Mouse (Mus musculus): Measurements from ENCODE around the gene Clstn1. TPM values are rescaled to one million over a fixed set of nuclear protein-coding genes. Genes with fewer than 3 reads are reported as not detected.

Clstn1 gene
- total and polyA plus RNA-seq, 3 experiments, result 6.1 to 26.6 TPM; not detected in 1

GRCm38 (mm10) chr4:149541935-149542334, 44.3 kb upstream of the Clstn1 start:
- Histone ChIP-seq H3K27me3 (ENCODE audit: control insufficient read depth in 1 of 2, insufficient read depth in 2 of 2, low read length in 2 of 2) (no peaks in the 10 kb centered on the region), H3K4me1 (ENCODE audit: control insufficient read depth in 1 of 2, insufficient read depth in 2 of 2, low read length in 2 of 2) (no peaks in the 10 kb centered on the region), H3K9ac (ENCODE audit: control insufficient read depth, low read depth, low read length, poor library complexity, severe bottlenecking) (no peak overlapping the region), H3K79me2 (ENCODE audit: control insufficient read depth, insufficient read depth, low read length, poor library complexity) (no peaks in the 10 kb centered on the region), H3K36me3 (ENCODE audit: control insufficient read depth in 1 of 2, insufficient read depth in 2 of 2, low read length in 2 of 2) (no peaks in the 10 kb centered on the region), H3K27ac (ENCODE audit: control insufficient read depth, low read depth, low read length) (no peak overlapping the region), H3K4me3 (ENCODE audit: control insufficient read depth in 1 of 2, insufficient read depth in 1 of 2, low read depth in 2 of 2, low read length in 2 of 2) (no peak overlapping the region), H3K9me3 (replicated peaks; ENCODE audit: insufficient read depth, low read length) (no peaks in the 10 kb centered on the region)
- no peak for DNase-seq (ENCODE audit: low read depth, low spot score)
- TF ChIP-seq ELF1 (IDR thresholded peaks at IDR 0.05; ENCODE audit: low read depth, low read length) (no peak), RAD21 (IDR thresholded peaks at IDR 0.05; ENCODE audit: low read depth, low read length) (no peak), MEF2A (IDR thresholded peaks at IDR 0.05; ENCODE audit: extremely low read depth, insufficient replicate concordance, low read depth, low read length, poor library complexity, severe bottlenecking) (no peak), MYC (IDR thresholded peaks at IDR 0.05; ENCODE audit: low read depth, low read length) (no peak), CHD1 (IDR thresholded peaks at IDR 0.05; ENCODE audit: low read depth, low read length) (no peak), POLR2AphosphoS2 (IDR thresholded peaks at IDR 0.05; ENCODE audit: low read length) (no peak), MAZ (IDR thresholded peaks at IDR 0.05; ENCODE audit: low read depth, low read length) (no peak)

- TF ChIP-seq MYC (IDR thresholded peaks at IDR 0.05; ENCODE audit: low read depth, low read length) (no peak), POLR2AphosphoS5 (IDR thresholded peaks at IDR 0.05; ENCODE audit: borderline replicate concordance, low read depth, low read length) (no peak)
- no peak overlapping the region for H3K27ac ChIP-seq (ENCODE audit: control insufficient read depth, low read depth, low read length)
- H3K9me3 ChIP-seq (replicated peaks; ENCODE audit: insufficient read depth, low read length), result no peaks in the 10 kb centered on the region
- H3K9ac ChIP-seq (ENCODE audit: control insufficient read depth, low read depth, low read length, poor library complexity, severe bottlenecking), result no peak overlapping the region
- no peaks in the 10 kb centered on the region for H3K36me3 ChIP-seq (ENCODE audit: control insufficient read depth in 1 of 2, insufficient read depth in 2 of 2, low read length in 2 of 2)
- no peak overlapping the region for H3K4me3 ChIP-seq (ENCODE audit: control insufficient read depth in 1 of 2, insufficient read depth in 1 of 2, low read depth in 2 of 2, low read length in 2 of 2)
- H3K27me3 ChIP-seq (ENCODE audit: control insufficient read depth in 1 of 2, insufficient read depth in 2 of 2, low read length in 2 of 2), result no peaks in the 10 kb centered on the region
- no peaks in the 10 kb centered on the region for H3K4me1 ChIP-seq (ENCODE audit: control insufficient read depth in 1 of 2, insufficient read depth in 2 of 2, low read length in 2 of 2)
- no peaks in the 10 kb centered on the region for H3K79me2 ChIP-seq (ENCODE audit: control insufficient read depth, insufficient read depth, low read length, poor library complexity)
- DNase-seq (ENCODE audit: low read depth, low spot score), result no peak
Measured at GRCm38 (mm10) chr4:149542431-149542830, 43.8 kb upstream of the Clstn1 start.

GRCm38 (mm10) chr4:149542927-149543553, 43.2 kb upstream of the Clstn1 start:
- Histone ChIP-seq H3K9ac (ENCODE audit: control insufficient read depth, low read depth, low read length, poor library complexity, severe bottlenecking) (no peak overlapping the region), H3K4me1 (ENCODE audit: control insufficient read depth in 1 of 2, insufficient read depth in 2 of 2, low read length in 2 of 2) (no peaks in the 10 kb centered on the region), H3K79me2 (ENCODE audit: control insufficient read depth, insufficient read depth, low read length, poor library complexity) (no peaks in the 10 kb centered on the region), H3K36me3 (ENCODE audit: control insufficient read depth in 1 of 2, insufficient read depth in 2 of 2, low read length in 2 of 2) (no peaks in the 10 kb centered on the region), H3K4me3 (ENCODE audit: control insufficient read depth in 1 of 2, insufficient read depth in 1 of 2, low read depth in 2 of 2, low read length in 2 of 2) (no peak overlapping the region), H3K27me3 (ENCODE audit: control insufficient read depth in 1 of 2, insufficient read depth in 2 of 2, low read length in 2 of 2) (no peaks in the 10 kb centered on the region), H3K9me3 (replicated peaks; ENCODE audit: insufficient read depth, low read length) (no peaks in the 10 kb centered on the region), H3K27ac (ENCODE audit: control insufficient read depth, low read depth, low read length) (no peak overlapping the region)
- peak; percentile 86 for DNase-seq (ENCODE audit: low read depth, low spot score)
- TF ChIP-seq GATA1 (IDR thresholded peaks at IDR 0.05; ENCODE audit: low read depth, low read length) (0 out of 2 replicates have a peak, but pooled peaks have one; percentile 21), SMC3 (IDR thresholded peaks at IDR 0.05; ENCODE audit: low read depth, low read length) (peak; percentile 92), SIN3A (IDR thresholded peaks at IDR 0.05; ENCODE audit: low read length) (peak; percentile 38; the same call in 1 of the 2 replicates), ZNF384 (IDR thresholded peaks at IDR 0.05; ENCODE audit: low read depth, low read length) (no peak), ZC3H11A (IDR thresholded peaks at IDR 0.05; ENCODE audit: low read depth, low read length) (peak; percentile 93), CTCF (IDR thresholded peaks at IDR 0.05 in 2 of 3, conservative IDR thresholded peaks at IDR 0.05 in 1 of 3; ENCODE audit: control insufficient read depth in 1 of 3, insufficient read depth in 1 of 3, low read depth in 2 of 3, low read length in 3 of 3, poor library complexity in 1 of 3, severe bottlenecking in 1 of 3) (peak; percentile 92 to 100 (median 98)), ZMIZ1 (IDR thresholded peaks at IDR 0.05; ENCODE audit: low read depth, low read length) (no peak)
